Mouse (Mus musculus) thymus, adult 18-20 months (tissue): ENCODE measurements at regions not wholly inside any gene's neighbourhood (a gene's known extent, or its start where the extent isn't known, plus 50 kb on each side); places are given as distances from the start of the nearest gene placed in this dataset.
"Not testable (repeated sequence)": the region's sequence is repeated elsewhere in the genome, so short reads cannot be mapped to it uniquely, and the experiment has no call there.

Source experiments
- DNase-seq, 2 experiments: peaks; one replicate each; pipeline ENCODE4 v3.0.0; 2022; ENCODE audit warnings: mixed read lengths in 2 of 2

DNA sequence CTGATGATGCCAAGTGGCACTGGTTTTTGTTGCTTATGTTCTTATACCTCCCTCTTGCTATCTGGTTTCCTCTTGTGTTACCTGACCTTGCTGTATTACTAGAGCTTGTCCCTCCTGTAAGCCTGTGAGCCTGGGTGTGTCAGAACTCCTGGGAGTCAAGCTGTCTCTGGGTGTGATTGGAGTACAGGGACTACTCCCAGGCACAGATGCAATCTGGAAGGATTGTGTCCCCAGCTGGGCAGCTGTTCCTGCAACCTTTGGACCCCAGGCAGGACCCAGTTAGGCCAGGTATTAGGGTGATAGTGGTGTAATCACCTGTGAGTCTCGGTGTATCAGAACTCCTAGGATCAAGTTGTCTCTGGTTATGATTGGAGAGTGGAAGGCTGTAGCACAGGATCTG, 97.4 kb upstream of the Dock11 start:
- no peak for DNase-seq

DNA sequence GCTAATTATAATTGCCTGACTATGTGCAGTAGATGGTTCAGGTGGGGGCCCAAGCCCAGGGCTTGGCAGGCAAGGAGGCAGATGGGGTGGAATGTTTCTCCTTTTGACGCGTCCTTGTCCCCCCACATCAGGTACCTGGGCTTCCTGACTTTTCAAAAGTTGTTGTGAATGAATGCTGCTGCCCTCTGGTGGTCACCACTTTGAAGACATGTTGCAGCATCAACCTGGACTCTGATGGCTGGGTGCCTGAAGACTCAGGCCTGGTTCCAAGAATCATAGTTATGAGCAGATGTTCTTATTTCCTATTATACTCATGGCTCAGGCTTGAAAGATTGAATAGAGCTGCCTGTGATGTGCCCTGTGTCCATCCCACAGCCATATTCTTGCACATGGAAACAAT, 75.4 kb upstream of the Dock11 start:
- peak in 1 of 2 experiments; percentile 9 for DNase-seq

DNA sequence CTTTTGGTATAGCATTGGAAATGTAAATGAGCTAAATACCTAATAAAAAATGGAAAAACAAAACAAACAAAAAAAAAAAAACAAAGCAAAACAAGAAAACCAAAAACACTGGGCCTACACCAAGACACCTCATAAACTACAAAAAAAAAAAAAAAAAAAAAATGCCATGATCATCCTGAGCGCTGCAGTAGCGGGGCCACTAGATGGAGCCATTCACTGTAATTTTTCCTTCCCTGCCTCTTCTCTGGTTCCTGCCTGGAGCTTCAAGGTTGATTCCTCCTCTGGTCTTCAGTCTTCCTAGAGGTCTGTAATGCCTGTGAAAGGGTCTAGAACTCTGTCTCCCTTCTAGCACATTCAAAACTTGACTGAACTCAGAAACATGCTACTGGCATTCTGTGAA, 54.2 kb upstream of the Dock11 start:
- not testable (repeated sequence) for DNase-seq

DNA sequence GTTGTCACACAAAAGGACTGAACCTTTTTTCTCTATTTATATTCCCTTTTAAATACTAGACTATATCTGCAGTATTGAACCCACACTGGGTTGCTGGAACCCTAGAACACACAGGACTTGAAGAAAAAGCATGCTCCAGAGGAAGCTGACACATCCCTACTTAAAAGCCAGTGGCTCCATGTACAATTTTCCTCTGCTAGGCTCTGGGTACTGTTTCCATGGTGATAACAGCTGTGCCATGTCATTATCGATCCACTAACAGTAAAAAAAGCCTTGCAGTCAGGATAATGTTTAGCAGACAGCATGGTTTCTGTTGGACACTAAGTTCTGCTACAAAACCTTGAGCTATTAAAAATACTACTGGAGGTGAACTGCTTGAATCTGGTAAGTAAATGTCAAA, 50.6 kb upstream of the Dock11 start:
- DNase-seq = no peak
